Mouse (Mus musculus): ENCODE results near the gene Rab31.

DNA sequence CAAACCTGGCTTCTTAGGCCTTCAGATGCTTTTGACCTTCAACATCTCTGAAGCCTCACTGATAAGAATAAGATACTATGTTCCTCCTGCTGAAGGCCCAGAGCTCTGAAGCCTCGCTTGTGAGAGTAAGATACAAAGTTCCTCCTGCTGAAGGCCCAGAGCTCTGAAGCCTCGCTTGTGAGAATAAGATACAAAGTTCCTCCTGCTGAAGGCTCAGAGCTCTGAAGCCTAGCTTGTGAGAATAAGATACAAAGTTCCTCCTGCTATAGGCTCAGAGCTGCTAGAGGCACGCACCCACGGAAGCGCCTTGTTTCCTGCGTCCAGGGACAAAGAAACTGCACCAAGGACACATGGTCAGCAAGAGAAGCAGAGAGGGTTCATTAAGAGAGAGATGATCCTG lies 115.8 kb downstream of the Rab31 start:
- TF ChIP-seq CTCF (IDR thresholded peaks at IDR 0.05; ENCODE audit: low read depth), result no peak
- TF ChIP-seq EP300 (optimal IDR thresholded peaks at IDR 0.05), result no peak

Data from stomach, postnatal 0 days (tissue).